Mouse (Mus musculus): ENCODE measurements around the gene Mboat2.

GRCm38 (mm10) chr12:25012555-25013540, 182.2 kb downstream of the Mboat2 start:
- TF ChIP-seq CTCF (IDR thresholded peaks at IDR 0.05): no peak
- TF ChIP-seq EP300 (IDR thresholded peaks at IDR 0.05; ENCODE audit: insufficient read depth, low read depth, low read length): no peak
